Mouse (Mus musculus): Measurements from ENCODE around the gene Plppr1.
"Not testable (repeated sequence)": the region's sequence is repeated elsewhere in the genome, so short reads cannot be mapped to it uniquely, and the experiment has no call there.

- TF ChIP-seq CTCF (IDR thresholded peaks at IDR 0.05; ENCODE audit: control insufficient read depth, insufficient read depth, low read length); POLR2A (IDR thresholded peaks at IDR 0.05; ENCODE audit: borderline replicate concordance, control insufficient read depth, low read depth, low read length): not testable (repeated sequence)
These were observed 278.9 kb downstream of the Plppr1 start for GRCm38 (mm10) chr4:49337949-49338348.

Measured in bone marrow, adult 2 months (tissue).